Mouse (Mus musculus): Measurements from ENCODE around the gene Aqp6. TPM values are rescaled to one million over a fixed set of nuclear protein-coding genes. Genes with fewer than 3 reads are reported as not detected.
A peak's percentile ranks its signal among the peaks of the same experiment; 100 is the strongest.

The Aqp6 gene
- polyA plus RNA-seq, 1 experiment from 2014 or later, result not detected

GRCm38 (mm10) chr15:99651984-99652872 is 51.0 kb downstream of the Aqp6 start:
- no peak overlapping the region for H3K9ac ChIP-seq (replicated peaks; ENCODE audit: low read depth)
- no peak for TF ChIP-seq EP300 (IDR thresholded peaks at IDR 0.05)
- TF ChIP-seq CTCF (IDR thresholded peaks at IDR 0.05), result no peak
- ATAC-seq, result no peak
- 54% methylated on average over 10 of the region's 10 CpGs for WGBS
- H3K4me3 ChIP-seq (ENCODE audit: low read depth, low read length), result peak overlapping the region; percentile 74
- H3K9me3 ChIP-seq (ENCODE audit: low read length), result no peaks in the 10 kb centered on the region
- no peak for DNase-seq (ENCODE audit: low spot score)
- no peak overlapping the region for H3K27ac ChIP-seq (ENCODE audit: low read length)
- H3K36me3 ChIP-seq (ENCODE audit: insufficient read depth, low read length), result no peaks in the 10 kb centered on the region
- 0 out of 2 replicates have a peak, but pooled peaks cover 11% of the 10 kb centered on the region for H3K27me3 ChIP-seq (replicated peaks; ENCODE audit: insufficient read depth, low read length)
- peak overlapping the region; percentile 97 for H3K4me2 ChIP-seq (replicated peaks; ENCODE audit: low read depth, low read length)
- peaks cover 22% of the 10 kb centered on the region for H3K4me1 ChIP-seq (ENCODE audit: insufficient read depth, low read depth, low read length)

- TF ChIP-seq EP300 (IDR thresholded peaks at IDR 0.05) (no peak), CTCF (IDR thresholded peaks at IDR 0.05) (peak; percentile 56)
- 0 out of 2 replicates have a peak overlapping the region, but pooled peaks have one; percentile 2 for H3K4me3 ChIP-seq (ENCODE audit: low read depth, low read length)
- DNase-seq (ENCODE audit: low spot score) (peak; percentile 39), ATAC-seq (no peak)
- 0 out of 2 replicates have a peak, but pooled peaks cover 11% of the 10 kb centered on the region for H3K27me3 ChIP-seq (replicated peaks; ENCODE audit: insufficient read depth, low read length)
- peaks cover 22% of the 10 kb centered on the region for H3K4me1 ChIP-seq (ENCODE audit: insufficient read depth, low read depth, low read length)
- no peaks in the 10 kb centered on the region for H3K36me3 ChIP-seq (ENCODE audit: insufficient read depth, low read length)
- 14% methylated on average over 8 of the region's 8 CpGs for WGBS
- peak overlapping the region; percentile 41 for H3K4me2 ChIP-seq (replicated peaks; ENCODE audit: low read depth, low read length)
- no peak overlapping the region for H3K9ac ChIP-seq (replicated peaks; ENCODE audit: low read depth)
- no peak overlapping the region for H3K27ac ChIP-seq (ENCODE audit: low read length)
- H3K9me3 ChIP-seq (ENCODE audit: low read length), result no peaks in the 10 kb centered on the region
These were observed 52.1 kb downstream of the Aqp6 start for GRCm38 (mm10) chr15:99653291-99653690.

- Histone ChIP-seq H3K4me1 (ENCODE audit: insufficient read depth, low read depth, low read length) (peaks cover 22% of the 10 kb centered on the region), H3K4me2 (replicated peaks; ENCODE audit: low read depth, low read length) (peak overlapping the region; percentile 41), H3K27me3 (replicated peaks; ENCODE audit: insufficient read depth, low read length) (0 out of 2 replicates have a peak, but pooled peaks cover 11% of the 10 kb centered on the region), H3K9ac (replicated peaks; ENCODE audit: low read depth) (no peak overlapping the region), H3K27ac (ENCODE audit: low read length) (no peak overlapping the region), H3K4me3 (ENCODE audit: low read depth, low read length) (0 out of 2 replicates have a peak overlapping the region, but pooled peaks have one; percentile 2), H3K36me3 (ENCODE audit: insufficient read depth, low read length) (no peaks in the 10 kb centered on the region), H3K9me3 (ENCODE audit: low read length) (no peaks in the 10 kb centered on the region)
- ATAC-seq (no peak), DNase-seq (ENCODE audit: low spot score) (no peak)
- WGBS, result 9% methylated on average over 21 of the region's 21 CpGs
- TF ChIP-seq CTCF (IDR thresholded peaks at IDR 0.05) (no peak), EP300 (IDR thresholded peaks at IDR 0.05) (no peak)
These were observed 52.7 kb downstream of the Aqp6 start for GRCm38 (mm10) chr15:99653876-99654275.

Other genes with a start within 250 kb of the Aqp6 start
- 25.8 and 30.7 TPM in 2 replicates for gene Fmnl3, start 230.9 kb upstream of the Aqp6 start, polyA plus RNA-seq (2015; fragmentation: Nextera tagmentation; extraction: Ambion mirVana)
- gene Tmbim6, start 208.5 kb upstream of the Aqp6 start, polyA plus RNA-seq (2015; fragmentation: Nextera tagmentation; extraction: Ambion mirVana), result 669 and 693 TPM in 2 replicates
- 5.2 and 6.0 TPM in 2 replicates for gene Nckap5l, start 143.7 kb upstream of the Aqp6 start, polyA plus RNA-seq (2015; fragmentation: Nextera tagmentation; extraction: Ambion mirVana)
- gene Bcdin3d, start 126.7 kb upstream of the Aqp6 start, polyA plus RNA-seq (2015; fragmentation: Nextera tagmentation; extraction: Ambion mirVana), result 11.2 and 11.5 TPM in 2 replicates
- gene Faim2, start 73.2 kb upstream of the Aqp6 start, polyA plus RNA-seq (2015; fragmentation: Nextera tagmentation; extraction: Ambion mirVana), result 0.81 and 0.95 TPM in 2 replicates
- gene Aqp2, start 22.3 kb upstream of the Aqp6 start, polyA plus RNA-seq (2015; fragmentation: Nextera tagmentation; extraction: Ambion mirVana), result not detected in 2 replicates
- 551 and 593 TPM in 2 replicates for gene Aqp5, start 10.6 kb upstream of the Aqp6 start, polyA plus RNA-seq (2015; fragmentation: Nextera tagmentation; extraction: Ambion mirVana)
- gene Racgap1, start 50.3 kb downstream of the Aqp6 start, polyA plus RNA-seq (2015; fragmentation: Nextera tagmentation; extraction: Ambion mirVana), result 7.5 and 10.9 TPM in 2 replicates
- gene Asic1, start 69.0 kb downstream of the Aqp6 start, polyA plus RNA-seq (2015; fragmentation: Nextera tagmentation; extraction: Ambion mirVana), result 1.3 TPM in 2 replicates
- gene Smarcd1, start 100.7 kb downstream of the Aqp6 start, polyA plus RNA-seq (2015; fragmentation: Nextera tagmentation; extraction: Ambion mirVana), result 19.7 and 20.4 TPM in 2 replicates
- gene Gm17349, start 104.1 kb downstream of the Aqp6 start, polyA plus RNA-seq (2015; fragmentation: Nextera tagmentation; extraction: Ambion mirVana), result 3.2 TPM in 1 of 2 replicates, not detected in the other
- gene Gpd1, start 116.1 kb downstream of the Aqp6 start, polyA plus RNA-seq (2015; fragmentation: Nextera tagmentation; extraction: Ambion mirVana), result 10.0 and 13.2 TPM in 2 replicates
- 197 and 206 TPM in 2 replicates for gene Cox14, start 124.2 kb downstream of the Aqp6 start, polyA plus RNA-seq (2015; fragmentation: Nextera tagmentation; extraction: Ambion mirVana)
- 67.1 and 71.5 TPM in 2 replicates for gene Cers5, start 171.5 kb downstream of the Aqp6 start, polyA plus RNA-seq (2015; fragmentation: Nextera tagmentation; extraction: Ambion mirVana)

Measured in lung, postnatal 0 days (tissue).